Mouse (Mus musculus) C2C12 (cell line): ENCODE results near the gene Fam129b. TPM values are rescaled to one million over a fixed set of nuclear protein-coding genes. Genes with fewer than 3 reads are reported as not detected.

Source experiments
- H3K27me3 ChIP-seq: one replicate; pipeline ENCODE4 v1.6.1; 2011; ENCODE audit not compliant: control insufficient read depth, insufficient read depth, insufficient read length
- H3K36me3 ChIP-seq: one replicate; pipeline ENCODE4 v1.6.1; 2011; ENCODE audit not compliant: control insufficient read depth, insufficient read depth
- H3K4me3 ChIP-seq: one replicate; pipeline ENCODE4 v1.5.1; 2011; ENCODE audit warnings: mild to moderate bottlenecking, control low read depth; ENCODE audit not compliant: poor library complexity, insufficient read depth, severe bottlenecking
- H3K79me2 ChIP-seq: one replicate; pipeline ENCODE4 v1.6.1; 2011; ENCODE audit not compliant: control insufficient read depth, insufficient read depth
- H3K79me3 ChIP-seq: one replicate; pipeline ENCODE4 v1.6.1; 2011; ENCODE audit warnings: low read depth, control low read depth
- H3ac ChIP-seq: one replicate; pipeline ENCODE3; 2011; ENCODE audit warnings: low read depth; ENCODE audit not compliant: control insufficient read depth, insufficient read length
- CEBPB ChIP-seq: IDR thresholded peaks from one replicate; pipeline ENCODE4 v1.6.1; 2011; ENCODE audit warnings: low read depth, mild to moderate bottlenecking, control low read depth, moderate library complexity
- CTCF ChIP-seq: IDR thresholded peaks from one replicate; pipeline ENCODE4 v1.5.1; 2011; ENCODE audit not compliant: control insufficient read depth, insufficient read depth, insufficient read length
- FOSL1 ChIP-seq: IDR thresholded peaks from one replicate; pipeline ENCODE4 v1.8.0; 2011; ENCODE audit warnings: mild to moderate bottlenecking, low read length; ENCODE audit not compliant: poor library complexity, insufficient read depth, severe bottlenecking
- MAX ChIP-seq: IDR thresholded peaks from one replicate; pipeline ENCODE4 v1.6.1; 2011; ENCODE audit warnings: mild to moderate bottlenecking, control low read depth
- MYOD1 ChIP-seq: IDR thresholded peaks from one replicate; pipeline ENCODE4 v1.6.1; 2011; ENCODE audit warnings: low read depth; ENCODE audit not compliant: control insufficient read depth, insufficient read length
- MYOG ChIP-seq: IDR thresholded peaks from one replicate; pipeline ENCODE4 v1.6.1; 2011; ENCODE audit not compliant: control insufficient read depth, insufficient read length; ENCODE audit errors: extremely low read depth
- USF1 ChIP-seq: IDR thresholded peaks from one replicate; pipeline ENCODE4 v1.6.1; 2011; ENCODE audit warnings: low read depth, mild to moderate bottlenecking, control low read depth, moderate library complexity
- polyA plus RNA-seq: library from polyadenylated mRNA; unstranded; fragments of >200 nt; fragmentation: generic; extraction: Trizol; gene quantifications from one replicate; pipeline ENCODE4 v1.2.1, GENCODE M21; 2012; ENCODE audit warnings: missing spikeins

The Fam129b gene
- polyA plus RNA-seq, 1 experiment, result 294 TPM

DNA sequence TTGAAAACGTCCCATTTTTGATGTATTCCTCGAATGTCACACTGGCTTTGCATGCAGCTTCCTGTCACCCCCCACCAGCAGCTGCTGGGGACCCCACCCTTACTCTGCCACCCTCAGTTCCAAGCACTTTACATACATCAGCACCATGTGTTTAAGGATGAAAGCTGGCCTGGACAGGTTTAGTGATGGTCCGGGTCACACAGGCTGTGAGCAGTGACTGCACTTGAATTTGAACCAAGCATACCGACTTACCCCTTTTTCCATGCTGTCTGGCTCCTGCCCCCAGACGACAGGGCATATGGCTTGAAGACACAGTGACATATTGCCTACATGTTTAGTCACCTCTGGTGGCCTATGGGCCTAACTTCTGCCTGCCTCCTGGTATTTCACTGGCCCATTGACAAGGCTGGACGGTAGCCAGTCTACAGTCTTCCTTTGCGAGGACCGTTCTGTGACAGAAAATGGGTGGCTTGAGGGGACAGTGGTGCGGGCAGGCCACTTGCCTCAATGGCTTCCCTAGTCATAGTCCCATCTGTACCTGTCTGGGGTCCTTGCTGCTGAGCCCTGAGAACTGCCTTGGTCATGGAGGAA, 92.2 kb downstream of the Fam129b start:
- peaks cover 19% of the 10 kb centered on the region for H3K36me3 ChIP-seq
- TF ChIP-seq CEBPB (no peak), CTCF (no peak), MYOG (no peak), MYOD1 (no peak), MAX (no peak), USF1 (no peak), FOSL1 (no peak)
- peaks cover 28% of the 10 kb centered on the region for H3K79me2 ChIP-seq
- H3K4me3 ChIP-seq, result no peak overlapping the region
- peaks cover 13% of the 10 kb centered on the region for H3K79me3 ChIP-seq
- no peaks in the 10 kb centered on the region for H3K27me3 ChIP-seq
- no peak overlapping the region for H3ac ChIP-seq

DNA sequence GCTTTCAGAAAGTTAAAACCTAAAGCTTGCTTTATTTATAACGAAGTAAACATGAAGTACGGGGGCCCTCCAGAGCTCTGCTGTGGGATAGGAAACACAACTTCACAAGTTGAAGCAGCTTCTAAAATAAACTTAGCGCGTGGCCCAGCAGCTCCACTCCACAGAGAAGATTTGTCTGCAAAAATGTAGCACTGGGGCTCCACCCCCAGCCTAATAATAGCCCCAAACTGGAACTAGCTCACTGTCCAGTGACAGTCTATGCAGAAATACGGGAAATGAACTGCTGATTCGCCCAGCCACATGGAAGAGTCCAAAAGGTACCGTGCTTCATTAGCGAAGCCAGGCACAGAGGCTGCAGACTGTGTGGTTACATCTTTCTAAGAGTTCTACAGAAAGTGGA, 93.4 kb downstream of the Fam129b start:
- TF ChIP-seq CTCF, result no peak
- TF ChIP-seq MYOD1, result no peak
- TF ChIP-seq FOSL1, result no peak
- TF ChIP-seq MAX, result no peak
- TF ChIP-seq CEBPB, result no peak
- H3K27me3 ChIP-seq, result no peaks in the 10 kb centered on the region
- H3K4me3 ChIP-seq, result no peak overlapping the region
- peaks cover 7% of the 10 kb centered on the region for H3K36me3 ChIP-seq
- H3K79me3 ChIP-seq, result peaks cover 1% of the 10 kb centered on the region
- peaks cover 16% of the 10 kb centered on the region for H3K79me2 ChIP-seq
- H3ac ChIP-seq, result no peak overlapping the region

DNA sequence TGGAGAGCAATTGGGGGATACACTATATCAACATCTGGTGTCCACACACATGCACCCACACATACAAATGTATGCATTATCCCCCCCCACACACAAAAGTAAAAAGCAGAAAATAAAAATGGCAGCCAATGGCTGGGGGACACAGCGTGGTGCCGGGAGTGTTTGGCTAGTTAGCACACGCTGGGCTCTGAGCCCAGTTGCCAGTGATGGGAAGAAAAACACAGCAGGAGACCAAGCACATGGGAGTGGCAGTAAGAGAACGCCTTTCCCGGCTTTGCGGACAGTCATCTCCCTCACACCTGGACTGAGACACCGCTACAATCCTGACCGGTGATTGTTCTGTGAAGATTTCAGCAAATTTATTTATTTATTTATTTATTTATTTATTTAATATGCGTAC, 95.3 kb downstream of the Fam129b start:
- no peaks in the 10 kb centered on the region for H3K36me3 ChIP-seq
- TF ChIP-seq CTCF (no peak), MAX (no peak), FOSL1 (no peak), MYOD1 (no peak), CEBPB (no peak), USF1 (no peak), MYOG (no peak)
- no peak overlapping the region for H3K4me3 ChIP-seq
- no peak overlapping the region for H3ac ChIP-seq
- no peaks in the 10 kb centered on the region for H3K79me3 ChIP-seq
- no peaks in the 10 kb centered on the region for H3K27me3 ChIP-seq
- peaks cover 8% of the 10 kb centered on the region for H3K79me2 ChIP-seq

DNA sequence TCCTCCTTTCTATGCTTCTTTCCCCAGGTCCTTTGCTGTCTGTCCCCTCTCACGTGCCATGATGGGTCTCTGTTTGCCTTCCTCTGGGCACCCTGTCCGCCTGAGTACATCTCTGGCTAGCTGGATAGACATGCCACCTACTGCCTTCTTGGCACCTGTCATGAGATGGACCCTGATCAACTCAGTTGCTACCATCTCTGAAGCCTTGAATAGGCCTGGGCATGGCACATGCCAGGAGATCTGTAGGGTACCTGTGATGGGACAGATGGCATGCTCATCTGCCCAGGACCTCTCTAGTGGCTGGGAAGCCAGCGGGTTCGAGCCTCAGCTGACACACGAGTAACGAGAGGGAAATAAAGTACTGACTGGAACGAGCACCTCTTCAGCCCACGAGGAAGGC, 98.3 kb downstream of the Fam129b start:
- H3K27me3 ChIP-seq, result no peaks in the 10 kb centered on the region

More for the DNA sequence above, 98.3 kb downstream of the Fam129b start:
- TF ChIP-seq CEBPB, result no peak
- no peak for TF ChIP-seq USF1
- no peak for TF ChIP-seq MYOD1
- no peak for TF ChIP-seq MAX
- TF ChIP-seq FOSL1, result no peak
- no peak for TF ChIP-seq MYOG
- TF ChIP-seq CTCF, result no peak
- Histone ChIP-seq H3K79me3 (no peaks in the 10 kb centered on the region), H3K4me3 (no peak overlapping the region), H3K36me3 (no peaks in the 10 kb centered on the region), H3ac (no peak overlapping the region), H3K79me2 (no peaks in the 10 kb centered on the region)

Other genes with a start within 250 kb of the Fam129b start
- 1.1 TPM for gene Eng, start 229.5 kb upstream of the Fam129b start, polyA plus RNA-seq
- gene Fpgs, start 172.0 kb upstream of the Fam129b start, polyA plus RNA-seq, result 26.7 TPM
- 112 TPM for gene Cdk9, start 163.0 kb upstream of the Fam129b start, polyA plus RNA-seq
- 0.50 TPM for gene Sh2d3c, start 155.1 kb upstream of the Fam129b start, polyA plus RNA-seq
- not detected for gene 6330409D20Rik, start 135.1 kb upstream of the Fam129b start, polyA plus RNA-seq
- 35.7 TPM for gene Tor2a, start 118.9 kb upstream of the Fam129b start, polyA plus RNA-seq
- 0.14 TPM for gene Ttc16, start 100.5 kb upstream of the Fam129b start, polyA plus RNA-seq
- gene Ptrh1, start 100.3 kb upstream of the Fam129b start, polyA plus RNA-seq, result 83.9 TPM
- 0.81 TPM for gene Cfap157, start 91.7 kb upstream of the Fam129b start, polyA plus RNA-seq
- gene Stxbp1, start 28.9 kb upstream of the Fam129b start, polyA plus RNA-seq, result 28.7 TPM
- 3,677 TPM for gene Rpl12, start 85.4 kb downstream of the Fam129b start, polyA plus RNA-seq
- 10.3 TPM for gene Lrsam1, start 85.5 kb downstream of the Fam129b start, polyA plus RNA-seq
- 4.3 TPM for gene Slc2a8, start 106.0 kb downstream of the Fam129b start, polyA plus RNA-seq